Mouse (Mus musculus): ENCODE measurements around the gene 9530077C05Rik.
"Not testable (repeated sequence)": the region's sequence is repeated elsewhere in the genome, so short reads cannot be mapped to it uniquely, and the experiment has no call there.

The 9530077C05Rik gene

DNA sequence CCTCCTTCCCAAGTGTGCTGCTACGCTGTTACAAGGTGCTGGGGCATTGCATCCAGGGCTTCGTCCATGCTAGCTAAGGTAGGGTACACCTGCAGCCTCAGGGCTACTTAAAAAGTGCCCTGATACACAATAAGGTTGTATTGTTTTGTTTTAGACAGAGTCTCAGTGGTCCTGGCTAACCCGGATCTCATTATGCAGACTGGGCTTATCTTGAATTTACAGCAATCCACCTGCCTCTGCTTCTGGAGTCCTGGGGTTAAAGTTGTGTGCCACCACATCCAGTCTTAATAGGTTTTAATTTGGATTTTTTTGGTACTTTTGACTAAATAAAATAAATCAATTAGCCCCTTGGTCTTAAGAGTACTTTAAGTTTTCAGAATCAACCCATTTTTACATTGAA is 8.6 kb downstream of the 9530077C05Rik start:
- DNase-seq (ENCODE audit: low read depth, low spot score): no peak

DNA sequence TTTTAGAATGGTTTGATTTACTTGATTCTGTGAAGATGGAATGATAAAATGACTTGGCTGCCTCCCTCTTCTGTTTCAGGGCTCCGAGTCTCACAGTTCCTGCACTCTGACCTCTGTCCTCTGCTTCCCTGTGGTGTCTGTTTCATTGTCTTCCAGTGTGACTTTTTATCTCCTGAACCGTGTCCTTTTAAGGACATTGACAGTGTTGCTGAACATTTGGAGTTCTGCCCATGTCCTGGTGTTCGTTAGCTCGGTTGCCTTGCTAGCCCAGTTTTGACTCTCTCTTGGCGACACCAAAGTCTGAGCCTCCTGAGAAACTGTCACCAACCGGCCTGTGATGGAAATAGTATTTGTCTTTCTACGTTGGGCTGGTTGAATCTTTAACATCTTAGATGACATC is 9.2 kb downstream of the 9530077C05Rik start:
- no peak for DNase-seq (ENCODE audit: low read depth, low spot score)

DNA sequence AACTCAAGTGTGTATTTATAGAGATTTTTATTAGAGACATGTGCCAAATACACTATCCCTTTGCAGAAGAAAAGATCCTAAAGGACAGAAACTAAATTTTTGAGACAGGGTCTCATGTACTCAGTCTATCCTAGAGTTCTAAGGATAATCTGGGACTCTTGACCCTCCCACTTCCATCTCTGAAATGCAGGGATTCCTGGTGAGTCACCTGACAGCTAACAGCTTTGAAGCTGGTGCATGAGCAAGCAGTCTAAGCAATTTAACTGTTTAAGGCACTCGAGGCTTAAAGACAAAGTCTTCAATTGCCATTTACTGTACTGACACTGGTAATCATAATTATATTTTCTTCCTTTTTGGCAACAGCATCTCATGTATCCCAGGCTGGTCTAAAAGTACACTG is 11.2 kb downstream of the 9530077C05Rik start:
- DNase-seq (ENCODE audit: low read depth, low spot score): no peak

- no peak for DNase-seq (ENCODE audit: low read depth, low spot score)
These were observed 12.2 kb downstream of the 9530077C05Rik start for GRCm38 (mm10) chr9:22423507-22423906.

DNA sequence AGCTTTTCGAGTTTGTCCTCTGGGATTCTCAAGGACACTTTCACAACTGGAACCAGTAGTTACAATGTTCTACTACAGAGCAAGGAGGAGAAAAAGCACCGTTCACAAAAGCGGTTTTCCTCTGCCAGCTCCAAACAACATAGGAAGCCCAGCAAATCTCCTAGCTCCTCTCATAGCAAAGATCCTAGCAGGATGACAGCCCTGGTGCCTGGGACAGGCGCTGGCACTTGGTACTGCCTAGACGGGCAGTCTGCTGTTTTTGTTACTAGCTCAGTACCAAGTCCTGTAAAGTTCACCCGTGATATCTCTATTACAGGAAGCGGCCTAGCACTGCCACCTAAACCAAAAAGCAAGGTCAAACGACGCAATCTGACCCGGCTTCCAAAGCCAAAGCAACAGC is 12.9 kb downstream of the 9530077C05Rik start:
- no peak for DNase-seq (ENCODE audit: low read depth, low spot score)

DNA sequence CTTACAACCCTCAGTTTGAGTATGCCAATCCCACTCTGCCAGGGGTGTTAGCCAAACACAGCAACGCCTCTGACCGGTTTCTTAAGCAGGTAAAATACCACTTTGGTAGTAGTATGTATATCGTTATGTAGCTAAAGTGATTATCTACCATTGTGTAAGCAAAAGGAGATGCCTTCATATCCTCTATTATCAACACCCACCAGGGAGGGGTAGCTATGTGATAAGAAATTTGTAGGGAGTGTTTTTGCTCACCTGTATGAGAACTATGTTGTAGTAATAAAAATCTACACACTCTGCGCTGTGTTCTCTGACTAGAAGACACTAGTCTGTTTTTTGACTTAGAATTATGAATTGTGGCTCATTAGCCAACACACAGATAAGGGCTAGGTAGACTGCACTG is 13.4 kb downstream of the 9530077C05Rik start:
- DNase-seq (ENCODE audit: low read depth, low spot score): no peak

- DNase-seq (ENCODE audit: low read depth, low spot score): no peak
These were observed 16.8 kb downstream of the 9530077C05Rik start for GRCm38 (mm10) chr9:22428028-22428665.

- no peak for DNase-seq (ENCODE audit: low read depth, low spot score)
These were observed 17.5 kb downstream of the 9530077C05Rik start for GRCm38 (mm10) chr9:22428666-22429410.

DNA sequence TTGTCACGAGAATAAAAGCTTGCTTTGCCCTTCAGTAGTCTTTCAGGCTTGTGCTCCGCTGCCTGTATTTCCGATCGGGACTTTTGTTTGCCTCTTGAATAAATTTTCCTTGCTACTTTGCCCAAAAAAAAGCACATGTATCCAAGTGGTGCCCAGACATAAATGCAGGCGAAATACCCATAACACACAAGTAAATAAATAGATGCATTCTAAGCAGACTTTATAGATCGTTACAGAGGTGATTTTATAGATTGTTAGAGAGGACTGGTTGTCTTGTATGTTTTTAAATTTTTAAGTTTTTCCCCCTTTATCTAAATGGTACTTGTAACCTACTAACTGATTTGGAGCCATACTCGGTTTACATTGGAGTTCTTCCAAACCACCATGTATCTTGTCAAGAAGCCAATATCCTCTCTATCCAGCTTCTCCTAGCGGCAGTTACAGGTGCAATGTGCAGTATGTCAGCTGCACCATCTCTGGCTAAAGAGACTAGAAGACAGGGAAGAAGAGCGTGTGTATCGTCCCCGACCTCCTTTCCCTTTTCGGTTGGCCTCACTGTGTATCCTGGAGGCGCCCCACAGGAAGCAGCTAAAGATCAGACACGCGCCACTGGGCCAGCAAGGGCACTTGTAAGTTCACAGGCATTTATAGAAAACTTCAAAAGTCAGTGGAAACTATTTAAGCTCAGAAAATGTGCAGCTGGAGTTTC is 18.4 kb downstream of the 9530077C05Rik start:
- DNase-seq (ENCODE audit: low read depth, low spot score): no peak

DNA sequence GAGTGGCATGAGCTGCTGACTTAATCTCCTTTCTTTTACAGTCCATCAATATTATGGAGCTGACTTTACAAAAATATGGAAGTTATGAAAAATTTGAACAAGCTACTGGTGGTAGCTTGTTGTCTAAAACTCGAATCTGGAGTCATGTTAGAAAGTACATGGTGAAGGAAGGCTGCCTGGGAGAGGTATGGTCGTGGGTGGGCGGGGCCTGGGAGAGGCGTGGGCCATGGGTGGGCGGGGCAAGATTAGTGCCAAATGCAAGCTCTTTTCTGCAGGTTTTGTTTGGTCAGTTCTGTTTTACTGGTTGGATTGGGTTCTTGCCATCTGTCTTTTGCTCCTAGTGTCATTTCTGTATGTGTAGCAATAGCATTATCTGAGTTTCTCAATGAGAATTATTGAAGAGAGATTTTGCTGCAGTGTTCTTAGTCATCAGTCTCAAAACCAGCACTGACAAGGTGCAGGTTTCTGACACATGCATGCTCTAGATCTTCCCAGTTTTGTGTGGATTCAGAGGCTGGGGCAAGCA is 19.1 kb downstream of the 9530077C05Rik start:
- DNase-seq (ENCODE audit: low read depth, low spot score): no peak

GRCm38 (mm10) chr9:22433221-22433620 is 21.9 kb downstream of the 9530077C05Rik start:
- no peak for DNase-seq (ENCODE audit: low read depth, low spot score)

GRCm38 (mm10) chr9:22434101-22434500 is 22.8 kb downstream of the 9530077C05Rik start:
- no peak for DNase-seq (ENCODE audit: low read depth, low spot score)

DNA sequence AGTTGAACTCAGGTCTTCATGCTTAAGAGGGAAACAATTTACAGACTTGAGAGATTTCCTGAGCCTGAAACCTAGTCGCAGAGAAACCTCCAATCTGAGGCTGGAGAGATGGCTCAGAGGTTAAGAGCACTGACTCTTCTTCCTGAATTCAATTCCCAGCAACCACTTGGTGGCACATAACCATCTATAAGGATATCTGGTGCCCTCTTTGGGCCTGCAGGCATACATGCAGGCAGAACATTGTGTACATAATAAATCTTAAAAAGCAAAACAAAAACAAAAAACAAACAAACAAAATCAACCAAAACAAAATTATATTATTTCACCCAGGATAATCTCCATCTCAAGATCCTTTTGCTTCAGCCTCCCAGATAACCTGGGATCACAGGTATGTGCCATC is 27.5 kb downstream of the 9530077C05Rik start:
- no peak for DNase-seq (ENCODE audit: low read depth, low spot score)

GRCm38 (mm10) chr9:22443157-22443556 is 31.8 kb downstream of the 9530077C05Rik start:
- DNase-seq (ENCODE audit: low read depth, low spot score): no peak

DNA sequence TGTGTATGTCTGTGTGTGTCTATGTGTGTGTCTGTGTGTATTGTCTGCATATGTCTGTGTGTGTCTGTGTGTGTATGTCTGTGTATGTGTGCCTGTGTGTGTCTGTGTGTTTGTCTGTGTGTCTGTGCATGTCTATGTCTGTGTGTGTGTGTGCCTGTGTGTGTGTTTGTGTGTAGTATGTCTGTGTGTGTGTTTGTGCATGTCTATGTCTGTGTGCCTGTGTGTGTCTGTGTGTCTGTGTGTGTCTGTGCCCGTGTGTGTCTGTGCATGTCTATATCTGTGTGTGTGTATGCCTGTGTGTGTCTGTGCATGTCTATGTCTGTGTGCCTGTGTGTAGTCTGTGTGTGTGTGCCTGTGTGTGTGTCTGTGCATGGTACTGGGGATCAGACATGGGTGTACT is 33.8 kb downstream of the 9530077C05Rik start:
- no peak for DNase-seq (ENCODE audit: low read depth, low spot score)

DNA sequence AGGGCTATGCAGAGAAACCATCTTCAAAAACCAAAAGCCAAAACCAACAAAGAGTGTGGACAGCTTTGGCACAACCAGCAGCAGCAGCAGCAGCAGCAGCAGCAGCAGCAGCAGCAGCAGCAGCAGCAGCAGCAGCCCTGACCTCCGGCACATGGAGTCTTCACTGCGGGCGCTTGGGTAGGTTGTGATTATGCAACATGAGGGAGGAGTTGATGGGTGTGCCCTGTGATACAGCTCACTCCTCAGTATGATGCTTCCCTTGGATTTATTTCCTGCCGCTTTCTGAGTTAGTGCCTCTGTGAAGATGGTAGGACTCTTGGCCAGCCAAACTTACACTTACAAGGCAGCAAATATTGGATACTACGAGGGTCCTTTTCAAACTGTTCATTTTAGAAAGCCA is 35.9 kb downstream of the 9530077C05Rik start:
- DNase-seq (ENCODE audit: low read depth, low spot score): no peak

GRCm38 (mm10) chr9:22448420-22448819 is 37.1 kb downstream of the 9530077C05Rik start:
- no peak for DNase-seq (ENCODE audit: low read depth, low spot score)

DNA sequence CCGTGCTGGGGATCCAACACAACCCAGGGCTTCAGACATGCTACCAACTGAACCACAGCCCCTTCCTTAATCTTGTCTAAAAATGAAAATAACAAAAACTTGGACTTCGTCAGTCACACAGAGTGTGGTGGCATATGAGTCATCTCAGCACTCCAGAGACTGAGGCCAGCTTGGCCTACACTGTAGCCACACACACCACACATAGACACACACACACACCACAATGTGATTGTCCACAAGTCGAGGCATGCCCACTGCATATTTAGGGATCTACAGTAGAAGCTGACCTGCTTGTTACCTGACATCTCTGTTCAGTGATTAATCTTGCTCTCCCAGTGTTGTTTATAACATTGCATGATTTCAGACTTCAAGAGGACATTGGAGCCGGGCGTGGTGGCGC is 37.9 kb downstream of the 9530077C05Rik start:
- no peak for DNase-seq (ENCODE audit: low read depth, low spot score)

DNA sequence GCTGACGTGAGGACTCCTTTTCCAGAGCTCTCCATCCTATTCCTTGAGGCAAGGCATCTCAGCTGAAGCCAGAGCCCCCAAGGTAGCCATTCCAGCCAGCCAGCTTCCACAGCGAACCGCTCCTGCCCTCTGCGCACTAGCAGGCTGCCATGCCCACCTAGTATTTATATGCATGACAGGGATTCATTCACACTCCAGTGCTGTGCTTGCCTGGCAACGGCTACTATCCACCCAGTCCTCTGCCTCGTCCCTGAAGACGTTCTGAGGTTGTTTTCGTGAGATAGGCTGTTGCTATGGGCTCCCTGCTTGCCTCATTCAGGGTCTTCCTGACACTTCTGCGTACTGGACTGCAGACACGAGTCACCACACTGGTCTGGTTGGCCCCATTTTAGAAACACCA is 41.4 kb downstream of the 9530077C05Rik start:
- DNase-seq (ENCODE audit: low read depth, low spot score): no peak

GRCm38 (mm10) chr9:22453501-22453924 is 42.2 kb downstream of the 9530077C05Rik start:
- no peak for DNase-seq (ENCODE audit: low read depth, low spot score)

- DNase-seq (ENCODE audit: low read depth, low spot score): not testable (repeated sequence)
These were observed 42.7 kb downstream of the 9530077C05Rik start, which contains the start of gene Gm17545 for GRCm38 (mm10) chr9:22453990-22454389. TSS of gene Gm17545 (plus strand) at chr9:22454290.

GRCm38 (mm10) chr9:22455041-22455440 is 43.7 kb downstream of the 9530077C05Rik start:
- DNase-seq (ENCODE audit: low read depth, low spot score): no peak

Data from forelimb bud, embryonic 11.5 days (tissue).